Comparison of ENCODE assay signal across 1 mouse cellular context in the genomic region with DNA sequence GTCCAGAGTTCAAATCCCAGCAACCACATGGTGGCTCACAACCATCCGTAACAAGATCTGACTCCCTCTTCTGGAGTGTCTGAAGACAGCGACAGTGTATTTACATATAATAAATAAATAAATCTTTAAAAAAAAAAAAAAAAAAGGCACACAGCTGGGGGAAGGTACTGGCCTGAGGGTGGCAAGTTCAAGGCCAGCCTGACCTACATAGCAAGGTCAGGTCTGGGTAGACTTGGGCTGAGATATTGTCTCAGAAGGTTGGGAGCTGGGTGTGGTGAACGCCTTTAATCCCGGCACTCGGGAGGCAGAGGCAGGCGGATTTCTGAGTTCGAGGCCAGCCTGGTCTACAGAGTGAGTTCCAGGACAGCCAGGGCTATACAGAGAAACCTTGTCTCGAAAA. TPM values are rescaled to one million over a fixed set of nuclear protein-coding genes. Genes with fewer than 3 reads are reported as not detected.
"Had no signal": no experiment of that assay in that cellular context is flagged by ENCODE, and none has a peak within 500 bp of the region (broad histone marks: within the 10 kb centered on the region; RNA-seq: fewer than 3 reads in every experiment).

No protein-coding gene starts in this region.

RNA-seq across cellular contexts. Expression of gene Nyap1, which starts 8.8 kb away (rescaled TPM):
- total RNA-seq: granulocyte monocyte progenitor cell, adult 5-6 weeks had no signal
